10 mouse cellular contexts compared by ENCODE assay signal in genomic region chr11:102432896-102433295, GRCm38 (mm10). TPM values are rescaled to one million over a fixed set of nuclear protein-coding genes. Genes with fewer than 3 reads are reported as not detected.
DNase-seq lines count a peak whose midpoint lies in the region; ATAC-seq lines count a peak whose summit lies in the region.
"Had no signal": no experiment of that assay in that cellular context is flagged by ENCODE, and none has a peak within 500 bp of the region (broad histone marks: within the 10 kb centered on the region; RNA-seq: fewer than 3 reads in every experiment).

No protein-coding gene starts in this region.

- H3K27ac ChIP-seq in kidney, embryonic 14.5 days (ENCODE audit: low read depth, low read length): no peak overlapping the region
- H3K27ac ChIP-seq: liver, embryonic 14.5 days had no signal

- H3K36me3 ChIP-seq in kidney, embryonic 14.5 days (ENCODE audit: control insufficient read depth, insufficient read depth, low read length): peaks cover 29% of the 10 kb centered on the region

- H3K27me3 ChIP-seq in kidney, embryonic 14.5 days (ENCODE audit: control insufficient read depth, insufficient read depth, low read length): no peaks in the 10 kb centered on the region; the same call in none of the 2 replicates
- H3K27me3 ChIP-seq: Patski had no signal

- no peaks in the 10 kb centered on the region for H3K9me3 ChIP-seq in kidney, embryonic 14.5 days (ENCODE audit: control insufficient read depth, low read length)

- WGBS in kidney, embryonic 14.5 days: 96% methylated on average over 6 of the region's 6 CpGs

- 0 out of 2 replicates have a peak overlapping the region, but pooled peaks have one; percentile 12 for H3K9ac ChIP-seq in kidney, embryonic 14.5 days (ENCODE audit: low read depth, low read length)
- H3K9ac ChIP-seq: liver, embryonic 14.5 days had no signal

- peak; percentile 66 for DNase-seq in kidney, adult 18-20 months
- no peak for DNase-seq in kidney, postnatal 4 days
- peak; percentile 93 for DNase-seq in adipocyte (ENCODE audit: low spot score)
- peak; percentile 83 to 86 for DNase-seq in cerebellum, postnatal 14 days
- DNase-seq in yolk sac, embryonic 10.5 days (ENCODE audit: low spot score): no peak
- no peak for DNase-seq in lung, postnatal 14 days

- H3K4me1 ChIP-seq in kidney, embryonic 14.5 days (ENCODE audit: control insufficient read depth, insufficient read depth, low read length): peaks cover 26% of the 10 kb centered on the region

- H3K4me2 ChIP-seq in kidney, embryonic 14.5 days (replicated peaks; ENCODE audit: low read depth, low read length): no peak overlapping the region

- no peak overlapping the region for H3K4me3 ChIP-seq in kidney, embryonic 14.5 days (ENCODE audit: low read length)

- ATAC-seq in kidney, embryonic 14.5 days (ENCODE audit: low FRiP score, low TSS enrichment): no peak
- ATAC-seq in granulocyte monocyte progenitor cell, adult 5-6 weeks (replicated peaks; ENCODE audit: poor library complexity, severe bottlenecking): no peak
- ATAC-seq: Patski had no signal

RNA-seq across cellular contexts. Expression of gene Grn, which starts 2.8 kb away (rescaled TPM):
- 81.0 and 103 TPM in 2 replicates for polyA plus RNA-seq in kidney, embryonic 14.5 days (2014; fragmentation: Nextera tagmentation; extraction: Ambion mirVana)
- total RNA-seq in granulocyte monocyte progenitor cell, adult 5-6 weeks (2014; fragmentation: Nextera tagmentation): 110 and 152 TPM in 2 replicates
- 38.6 and 48.3 TPM in 2 replicates for total RNA-seq in granulocyte monocyte progenitor cell, adult 5-6 weeks (2017)

RNA-seq across cellular contexts. Expression of gene Fam171a2, which starts 14.6 kb away (rescaled TPM):
- 12.3 and 14.7 TPM in 2 replicates for polyA plus RNA-seq in kidney, embryonic 14.5 days (2014; fragmentation: Nextera tagmentation; extraction: Ambion mirVana)
- not detected in 2 replicates for total RNA-seq in granulocyte monocyte progenitor cell, adult 5-6 weeks (2014; fragmentation: Nextera tagmentation)
- not detected in 2 replicates for total RNA-seq in granulocyte monocyte progenitor cell, adult 5-6 weeks (2017)

RNA-seq across cellular contexts. Expression of gene Slc25a39, which starts 25.1 kb away (rescaled TPM):
- 224 and 274 TPM in 2 replicates for polyA plus RNA-seq in kidney, embryonic 14.5 days (2014; fragmentation: Nextera tagmentation; extraction: Ambion mirVana)
- 99.0 and 163 TPM in 2 replicates for total RNA-seq in granulocyte monocyte progenitor cell, adult 5-6 weeks (2014; fragmentation: Nextera tagmentation)
- 51.4 and 53.9 TPM in 2 replicates for total RNA-seq in granulocyte monocyte progenitor cell, adult 5-6 weeks (2017)

RNA-seq across cellular contexts. Expression of gene Itga2b, which starts 37.0 kb away (rescaled TPM):
- 5.8 and 6.4 TPM in 2 replicates for polyA plus RNA-seq in kidney, embryonic 14.5 days (2014; fragmentation: Nextera tagmentation; extraction: Ambion mirVana)
- 12.4 and 17.1 TPM in 2 replicates for total RNA-seq in granulocyte monocyte progenitor cell, adult 5-6 weeks (2014; fragmentation: Nextera tagmentation)
- 14.4 and 14.7 TPM in 2 replicates for total RNA-seq in granulocyte monocyte progenitor cell, adult 5-6 weeks (2017)

RNA-seq across cellular contexts. Expression of gene Rundc3a, which starts 39.7 kb away (rescaled TPM):
- 1.7 and 1.9 TPM in 2 replicates for polyA plus RNA-seq in kidney, embryonic 14.5 days (2014; fragmentation: Nextera tagmentation; extraction: Ambion mirVana)
- not detected in 2 replicates for total RNA-seq in granulocyte monocyte progenitor cell, adult 5-6 weeks (2014; fragmentation: Nextera tagmentation)
- total RNA-seq in granulocyte monocyte progenitor cell, adult 5-6 weeks (2017): not detected in 2 replicates

Comparison
In these comparisons a context has a peak if more than half of its experiments do, and no peak if none do; other contexts are left out.
1. DNase-seq: peak in kidney, adult 18-20 months (single experiment), adipocyte (single experiment) and cerebellum, postnatal 14 days (2 of 2); none in kidney, postnatal 4 days (0 of 2), yolk sac, embryonic 10.5 days (single experiment) and lung, postnatal 14 days (single experiment).